Mouse (Mus musculus) CD8-positive naive resting alpha-beta T cell, adult 2 months (primary cell): ENCODE data around the gene Ttyh3.
A peak's percentile ranks its signal among the peaks of the same experiment; 100 is the strongest.

Source experiments
- DNase-seq, 2 experiments: peaks; one replicate each; pipeline ENCODE4 v3.0.0; 2022; ENCODE audit warnings: low read depth in 2 of 2, low spot score in 2 of 2

Ttyh3 gene

DNA sequence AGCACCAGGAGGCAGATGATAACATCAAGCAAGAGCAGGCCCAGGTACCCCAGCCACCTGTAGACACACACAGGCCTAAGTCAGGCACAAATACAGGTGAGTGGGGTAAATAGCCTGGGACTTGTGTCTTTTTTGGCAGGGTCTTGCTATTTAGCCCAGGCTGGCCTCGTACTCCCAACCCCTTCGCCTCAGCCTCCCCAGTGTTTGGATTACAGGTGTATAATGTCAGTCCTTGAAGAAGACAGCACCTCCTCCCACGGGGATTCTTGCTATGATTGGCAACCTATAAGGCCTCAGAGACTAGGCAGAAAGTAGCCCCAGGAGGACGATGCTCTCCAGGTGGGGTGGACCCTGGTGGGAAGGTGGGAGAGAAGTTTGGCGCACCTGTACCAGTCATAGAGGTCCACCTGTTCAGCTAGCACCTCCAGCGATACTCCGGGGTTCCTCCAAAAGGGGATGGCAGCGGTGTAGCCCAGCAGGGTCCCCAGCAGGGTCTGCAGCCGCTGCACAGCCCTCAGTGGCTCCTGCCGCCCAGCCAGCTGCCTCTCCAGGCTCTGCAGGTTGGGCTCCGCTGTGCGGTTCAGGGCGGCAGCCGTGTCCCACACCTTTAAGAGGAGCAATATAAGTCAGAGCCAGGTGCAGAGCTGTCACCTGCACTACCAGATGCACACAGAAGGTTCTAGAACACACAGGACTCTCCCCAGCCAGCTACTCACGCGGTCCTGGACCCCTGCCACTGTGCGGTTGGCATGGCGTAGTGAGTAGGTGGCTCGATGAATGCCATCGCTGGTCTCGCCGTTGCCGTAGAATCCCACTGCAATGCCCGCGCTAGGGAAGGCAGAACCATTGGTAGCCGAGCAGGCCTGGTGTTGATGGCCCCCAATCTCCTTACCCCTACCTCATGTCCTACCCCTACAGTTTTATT lies 13.8 kb downstream of the Ttyh3 start:
- DNase-seq, result no peak

DNA sequence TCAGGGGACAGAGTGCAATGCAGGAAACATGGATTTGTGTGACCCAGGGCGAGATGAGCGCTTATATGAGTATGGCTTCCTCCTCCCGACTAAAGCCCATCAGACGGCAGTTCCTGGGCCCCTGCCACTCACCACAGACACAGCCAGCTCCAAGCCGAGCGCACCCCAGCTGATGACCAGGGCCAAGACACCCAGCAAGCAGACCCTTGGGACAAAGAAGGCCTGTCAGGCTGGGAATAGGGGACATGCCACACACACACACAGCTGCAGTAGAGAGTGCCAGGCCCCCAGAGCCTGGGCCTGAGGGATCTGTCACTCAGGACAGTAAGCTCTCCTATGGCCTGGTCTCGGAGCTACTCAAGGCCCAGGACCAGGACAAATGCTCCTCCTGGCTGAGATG lies 15.4 kb downstream of the Ttyh3 start:
- no peak for DNase-seq

DNA sequence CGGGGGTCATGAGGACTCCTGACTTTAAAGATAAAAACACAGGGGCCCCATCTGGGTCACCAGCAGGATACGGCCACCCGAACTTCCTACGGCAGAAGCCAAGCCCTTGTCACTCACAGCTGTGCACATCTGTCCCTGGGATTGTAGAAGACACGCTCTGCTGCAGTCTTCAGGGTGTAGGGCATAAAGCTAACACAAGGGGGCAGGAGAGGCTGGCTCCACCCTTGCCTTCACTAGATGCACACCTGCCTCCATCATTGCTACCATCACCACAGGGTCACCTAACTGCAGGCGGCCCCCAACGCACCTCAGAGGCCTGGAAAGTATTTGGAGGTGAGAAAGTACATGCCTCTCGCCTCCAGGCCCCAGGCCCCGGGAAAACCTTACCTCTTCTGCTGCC lies 19.8 kb downstream of the Ttyh3 start:
- DNase-seq, result peak in 1 of 2 experiments; percentile 57

DNA sequence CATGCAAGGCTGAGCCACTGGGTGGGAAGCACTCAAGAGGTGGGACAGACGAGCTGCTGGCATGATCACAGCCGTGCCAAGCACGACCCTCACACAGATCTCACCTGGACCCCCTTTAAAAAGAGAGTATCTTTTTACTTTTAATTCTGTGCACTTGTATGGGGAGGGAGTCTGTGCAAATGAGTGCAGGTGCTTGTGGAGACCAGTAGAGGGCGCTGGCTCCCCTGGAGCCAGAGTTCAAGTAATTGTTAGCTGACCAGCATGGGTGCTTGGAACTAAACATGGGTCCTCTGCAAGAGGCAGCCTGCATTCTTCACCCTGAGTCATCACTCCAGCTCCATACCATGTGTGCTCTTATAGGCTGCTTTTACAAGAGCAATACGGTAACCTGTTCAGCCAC lies 21.3 kb downstream of the Ttyh3 start:
- DNase-seq, result no peak

DNA sequence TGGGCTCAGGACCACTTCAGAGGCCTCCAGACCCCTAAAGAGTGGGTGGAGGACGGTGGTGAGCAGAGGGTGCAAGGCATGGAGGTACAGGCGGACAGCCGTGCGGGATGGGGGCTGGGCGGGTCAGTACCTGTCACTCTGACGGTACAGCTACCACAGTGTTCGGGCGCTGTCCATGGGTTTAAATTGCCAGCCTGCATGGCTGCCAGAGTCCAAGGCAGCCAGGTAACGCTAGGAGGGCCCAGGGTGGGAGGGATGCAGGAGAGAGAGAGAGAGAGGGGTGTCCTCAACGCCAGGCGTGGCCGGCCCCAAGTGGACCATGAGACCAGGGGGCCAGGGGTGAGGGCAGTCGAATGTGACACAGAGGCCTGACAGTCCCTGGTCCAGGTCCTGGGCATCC lies 23.9 kb downstream of the Ttyh3 start:
- DNase-seq, result no peak

DNA sequence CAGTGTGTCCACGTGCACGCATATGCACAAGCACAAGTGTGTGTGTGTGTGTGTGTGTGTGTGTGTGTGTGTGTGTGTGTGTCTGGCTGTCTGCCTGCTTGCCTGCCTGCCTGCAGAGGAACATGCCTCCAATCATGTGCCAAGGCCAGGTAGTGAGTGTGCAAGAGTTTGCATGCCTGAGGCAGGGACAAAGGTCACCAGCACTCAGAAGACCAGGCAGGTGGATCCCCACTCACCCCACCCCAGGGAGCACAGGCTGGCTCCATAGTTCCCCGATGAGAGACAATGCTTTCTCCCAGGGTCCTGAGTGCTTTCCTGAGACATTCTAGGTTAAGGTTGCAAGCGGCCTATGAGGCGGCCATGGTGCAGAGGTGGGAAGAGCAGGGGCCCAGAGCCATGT lies 24.6 kb downstream of the Ttyh3 start:
- DNase-seq, result no peak

DNA sequence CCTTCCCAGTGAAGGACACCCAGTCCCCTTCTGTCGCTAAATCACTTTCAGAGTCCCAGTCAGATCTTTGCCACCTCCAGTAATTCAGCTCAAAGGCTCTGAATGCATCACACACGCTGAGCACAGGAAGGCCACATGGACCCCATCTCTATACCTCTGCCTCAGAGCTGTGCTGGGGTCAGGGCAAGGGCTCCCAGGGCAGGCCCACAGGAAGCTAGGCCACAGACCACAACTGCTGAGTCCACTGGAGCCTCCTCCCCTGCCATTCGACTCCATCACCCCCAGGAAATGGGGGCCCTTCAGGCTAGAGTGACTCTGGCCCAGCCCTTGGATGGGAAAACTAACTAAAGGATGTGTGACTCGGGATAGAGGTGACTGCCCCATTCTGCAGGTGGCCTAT lies 25.0 kb downstream of the Ttyh3 start:
- no peak for DNase-seq

DNA sequence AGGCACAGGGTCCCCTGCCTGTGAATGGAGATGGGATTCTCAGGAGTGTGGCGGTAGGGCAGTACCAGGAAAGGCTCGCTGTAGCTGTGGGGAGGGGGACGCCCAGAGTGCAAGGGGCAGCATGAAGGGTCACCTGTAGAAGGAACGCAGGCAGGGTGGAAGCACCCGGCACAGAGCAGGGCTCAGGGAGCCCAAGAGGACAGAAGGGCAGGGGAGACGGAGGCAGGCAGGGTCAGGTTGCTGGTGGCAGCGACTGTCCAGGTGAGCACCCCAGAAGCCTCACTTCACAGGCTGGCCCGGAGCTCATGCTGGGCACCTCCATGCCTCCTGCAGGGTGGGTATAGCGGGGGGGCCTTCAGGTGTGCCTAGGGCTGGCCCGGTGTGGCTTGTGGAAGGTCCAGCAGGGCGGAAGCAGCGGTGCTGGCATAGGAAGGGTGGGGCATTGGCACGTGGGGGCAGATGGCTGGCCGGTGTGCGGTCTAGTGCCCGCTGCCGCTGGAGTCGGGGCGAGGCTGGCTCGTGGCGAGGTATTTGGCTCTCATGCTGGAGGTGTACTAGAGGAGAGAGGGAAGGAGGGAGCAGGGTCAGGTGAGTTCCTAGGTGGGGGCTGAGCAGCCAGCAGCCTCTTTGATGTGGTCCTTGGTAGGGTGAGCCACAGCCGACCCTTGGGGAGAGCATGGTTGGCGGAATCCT lies 25.7 kb downstream of the Ttyh3 start:
- no peak for DNase-seq

DNA sequence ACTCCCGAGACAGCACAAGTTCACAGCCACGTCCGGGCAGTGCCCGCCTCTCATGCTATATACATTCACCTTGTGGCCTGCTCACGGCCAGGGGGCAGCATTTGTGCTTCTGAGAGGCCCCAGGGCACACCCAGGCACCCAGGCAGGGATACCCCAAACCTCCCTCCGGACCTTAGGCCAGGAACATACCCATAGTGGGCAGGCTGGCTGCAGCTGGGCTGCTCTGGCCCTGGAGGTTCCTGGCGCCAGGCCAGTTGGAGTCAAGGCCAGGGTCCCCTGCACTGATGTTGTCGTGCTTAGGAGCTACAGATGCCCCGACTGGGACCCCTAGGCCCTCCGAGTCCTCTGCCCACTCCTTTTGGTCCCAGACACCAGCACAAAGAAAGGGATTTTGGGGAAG lies 27.3 kb downstream of the Ttyh3 start:
- DNase-seq, result no peak

DNA sequence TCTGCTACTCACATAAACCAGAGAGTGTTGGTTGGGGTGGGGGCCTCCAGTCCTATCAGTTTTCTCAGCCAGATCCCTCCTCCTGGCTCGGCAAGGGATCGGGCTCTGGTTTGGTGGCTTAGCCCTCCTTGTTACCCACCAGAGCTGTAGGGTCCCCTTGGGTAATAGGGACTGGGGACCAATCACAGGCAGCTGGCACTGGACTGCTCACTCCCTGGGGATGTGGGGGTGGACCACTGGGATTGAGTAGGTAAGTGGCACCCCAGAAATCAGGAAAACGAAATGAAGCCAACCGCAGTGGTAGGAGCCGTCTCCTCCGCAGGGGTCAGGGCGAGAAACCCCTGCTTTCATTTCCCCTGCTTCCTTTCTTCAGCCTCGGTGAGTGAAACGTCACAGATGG lies 27.7 kb downstream of the Ttyh3 start:
- DNase-seq, result no peak

DNA sequence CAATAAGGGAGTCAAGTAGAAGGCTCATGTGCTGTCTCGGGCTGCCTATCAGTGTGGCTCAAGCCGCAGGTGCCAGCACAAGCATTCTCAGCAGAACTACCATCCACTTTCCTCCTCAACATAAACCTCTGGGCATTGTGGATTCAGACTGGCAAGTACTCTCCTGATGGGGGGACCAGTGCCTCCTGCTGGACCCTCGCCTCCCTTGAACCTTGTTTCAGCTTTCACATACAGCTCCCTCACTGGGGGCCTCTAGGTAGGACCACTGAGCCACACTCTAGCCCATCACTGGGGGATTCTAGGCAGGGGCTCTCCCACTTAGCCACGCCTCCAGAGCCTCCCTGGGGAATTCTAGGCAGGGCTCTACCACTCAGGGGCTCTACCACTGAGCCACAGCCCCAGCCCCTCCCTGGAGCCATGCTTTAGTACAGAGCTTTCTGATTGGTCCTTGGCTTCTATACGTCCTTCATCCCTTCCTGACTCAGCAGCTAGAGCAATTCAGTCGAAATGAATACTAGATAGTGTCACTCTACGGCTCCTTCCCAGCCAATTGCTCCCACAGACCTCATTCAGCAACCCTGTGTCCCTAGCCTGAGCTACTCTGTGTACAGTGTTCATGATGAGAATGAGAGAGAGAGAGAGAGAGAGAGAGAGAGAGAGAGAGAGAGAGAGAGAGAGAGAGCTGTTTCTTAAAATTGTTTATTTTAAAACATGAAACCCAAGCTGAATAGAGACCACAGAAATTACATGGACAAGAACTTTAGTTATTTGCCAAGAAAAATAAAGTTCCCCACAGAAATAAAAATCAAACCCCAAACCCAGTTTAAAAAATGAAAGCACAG lies 28.7 kb downstream of the Ttyh3 start:
- no peak for DNase-seq

DNA sequence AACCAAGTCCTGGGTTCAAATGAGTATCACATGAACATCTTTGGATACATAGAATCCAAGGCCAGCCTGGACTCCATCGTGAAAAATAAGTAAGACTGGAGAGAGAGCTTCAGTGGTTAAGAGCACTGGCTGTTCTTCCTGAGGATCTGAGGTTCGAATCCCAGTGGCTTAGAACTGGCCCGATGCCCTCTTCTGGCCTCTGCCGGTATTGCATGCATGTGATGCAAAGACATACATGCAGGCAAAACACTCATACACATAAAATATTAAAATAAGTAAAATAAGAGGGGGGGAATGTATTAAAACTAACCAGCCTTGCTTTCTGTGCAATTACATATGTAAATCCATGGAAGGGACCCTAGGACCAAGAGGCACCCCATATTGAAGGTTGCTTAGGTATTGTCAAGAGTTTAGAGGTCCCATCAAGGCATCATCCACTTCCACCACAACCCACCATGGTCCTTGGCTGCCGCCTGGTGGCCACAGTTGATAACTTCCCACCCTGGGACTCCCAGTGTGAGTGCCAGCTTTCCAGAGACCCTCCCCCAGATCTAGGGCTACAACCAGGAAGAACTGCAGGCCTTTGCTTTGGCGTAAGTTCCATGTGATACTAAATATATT lies 29.6 kb downstream of the Ttyh3 start:
- peak; percentile 74 to 84 for DNase-seq

DNA sequence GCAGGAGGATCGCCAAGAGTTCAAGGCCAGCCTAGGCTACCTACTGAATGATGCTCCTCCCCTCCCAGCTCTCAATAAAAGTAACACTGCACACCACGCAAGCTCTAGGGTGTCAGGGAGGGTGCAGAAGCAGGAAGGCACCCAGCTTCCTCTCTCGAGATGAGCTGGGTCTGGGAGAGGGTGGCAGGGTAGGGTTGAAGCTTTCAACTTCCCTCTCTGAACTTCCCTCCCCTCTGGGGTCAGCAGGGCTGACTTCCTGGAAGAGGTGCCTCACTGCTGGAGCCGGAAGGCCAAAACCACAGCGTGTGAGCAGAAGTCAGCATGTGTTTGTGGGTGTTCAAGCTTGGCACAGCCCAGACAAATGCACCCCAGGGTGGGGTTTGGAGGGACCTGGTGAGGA lies 31.1 kb downstream of the Ttyh3 start:
- DNase-seq, result peak; percentile 72 to 76

DNA sequence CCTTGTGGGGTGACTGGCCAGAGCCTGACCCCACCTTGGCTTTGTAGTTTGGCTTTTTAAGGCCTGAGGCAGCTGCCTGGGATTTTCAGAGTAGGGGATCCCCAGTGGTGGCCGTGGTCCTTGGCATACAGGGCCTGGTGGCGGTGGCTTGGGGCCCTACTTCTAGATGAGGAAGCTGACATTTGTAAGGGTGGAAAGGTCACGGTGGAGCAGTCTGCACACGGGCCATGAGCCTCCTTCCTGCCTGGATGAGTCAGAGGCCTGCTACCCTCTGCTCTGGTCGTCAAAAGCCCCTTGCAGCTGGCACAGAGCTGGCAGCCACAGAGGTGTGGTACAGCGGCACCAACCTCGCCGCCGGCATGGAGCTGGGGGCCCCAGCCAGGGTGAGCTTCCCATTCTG lies 32.1 kb downstream of the Ttyh3 start:
- DNase-seq, result peak; percentile 64 to 67

DNA sequence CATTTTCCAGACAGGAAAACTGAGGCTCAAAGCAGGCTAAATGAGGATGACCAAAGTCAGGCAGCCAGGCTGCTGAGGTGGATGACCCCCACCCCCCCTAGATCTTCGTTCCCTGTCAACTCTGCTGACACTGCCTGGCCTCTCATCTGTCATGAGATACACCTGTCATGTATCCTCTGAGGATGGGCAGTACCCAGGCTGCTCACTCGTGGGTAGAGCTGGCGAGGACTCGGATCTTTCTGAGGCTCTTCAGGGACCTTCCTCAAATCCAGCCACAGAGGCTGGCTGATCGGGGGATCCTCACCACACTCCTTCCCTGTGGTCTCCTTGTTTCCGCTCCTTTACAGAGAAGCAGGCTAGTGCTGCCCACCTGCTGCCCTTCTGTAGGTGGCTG lies 32.7 kb downstream of the Ttyh3 start:
- DNase-seq, result no peak

DNA sequence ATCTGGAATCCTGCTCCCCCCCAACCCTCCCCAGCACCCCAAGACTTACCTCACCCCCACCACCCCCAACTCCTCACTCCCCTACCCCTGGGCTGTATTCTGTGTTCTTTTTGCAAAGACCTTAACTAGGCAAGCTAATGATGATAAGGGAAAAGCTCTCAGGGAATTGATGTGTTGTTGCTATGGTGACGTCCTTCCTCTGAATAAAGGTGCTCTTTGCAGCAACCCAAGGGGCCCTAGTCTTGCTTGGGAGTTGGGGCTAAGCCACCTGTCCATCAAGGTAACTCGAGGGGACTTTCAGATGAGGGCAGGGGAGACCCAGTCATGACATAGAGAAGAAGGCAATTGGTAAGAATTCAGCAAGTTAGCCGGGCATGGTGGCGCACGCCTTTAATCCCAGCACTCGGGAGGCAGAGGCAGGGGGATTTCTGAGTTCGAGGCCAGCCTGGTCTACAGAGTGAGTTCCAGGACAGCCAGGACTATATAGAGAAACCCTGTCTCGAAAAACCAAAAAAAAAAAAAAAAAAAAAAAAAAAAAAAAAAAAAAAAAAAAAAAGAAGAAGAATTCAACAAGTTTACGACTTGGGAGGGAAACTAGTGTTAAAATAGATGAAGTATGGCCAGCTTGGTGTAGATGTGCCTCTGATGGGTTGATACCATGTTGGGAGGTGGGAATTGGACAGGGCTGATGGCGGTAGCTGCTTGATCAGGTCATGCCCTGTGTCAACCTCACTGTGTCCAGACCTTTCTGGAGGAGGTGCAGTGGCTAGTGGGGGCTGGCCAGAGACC lies 33.3 kb downstream of the Ttyh3 start:
- DNase-seq, result no peak

DNA sequence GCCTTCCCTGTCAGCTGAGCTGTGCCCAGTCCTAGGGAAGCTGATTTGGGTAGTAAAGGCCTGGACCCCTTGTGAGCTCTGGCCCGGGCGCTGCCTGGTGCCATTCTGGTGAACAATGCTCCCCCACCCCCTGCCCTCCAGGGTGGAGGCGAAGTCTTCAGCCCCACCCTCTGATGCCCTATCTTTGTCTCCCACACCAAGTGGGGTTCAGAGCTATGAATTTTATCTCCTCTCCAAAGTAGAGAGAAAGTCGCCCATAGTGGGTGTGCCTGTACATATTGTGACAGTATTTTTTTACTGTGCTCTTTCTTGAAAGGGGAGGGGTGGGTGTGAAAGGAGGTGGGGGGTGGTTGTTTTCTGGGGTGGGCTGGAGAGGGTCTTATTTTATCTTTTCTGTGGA lies 34.0 kb downstream of the Ttyh3 start:
- DNase-seq, result no peak

DNA sequence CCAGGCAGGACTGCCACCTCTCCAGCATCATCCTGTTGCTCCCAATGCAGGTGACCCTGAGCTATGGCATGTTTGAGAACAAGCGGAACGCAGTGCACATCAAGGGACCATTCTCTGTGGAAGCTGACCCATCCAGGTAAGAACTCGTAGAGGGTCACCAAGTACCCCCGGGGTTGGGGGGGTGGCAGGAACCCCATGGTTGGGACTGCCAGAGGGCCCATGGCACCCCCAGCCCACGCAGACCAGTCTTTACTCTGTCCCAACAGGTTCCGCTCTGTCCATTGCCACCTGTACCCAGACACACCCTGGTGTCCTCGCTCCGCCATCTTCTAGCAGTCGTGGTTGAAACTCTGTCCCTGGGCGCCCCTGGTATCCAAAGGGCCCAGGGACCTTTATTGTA lies 34.7 kb downstream of the Ttyh3 start:
- DNase-seq, result no peak

DNA sequence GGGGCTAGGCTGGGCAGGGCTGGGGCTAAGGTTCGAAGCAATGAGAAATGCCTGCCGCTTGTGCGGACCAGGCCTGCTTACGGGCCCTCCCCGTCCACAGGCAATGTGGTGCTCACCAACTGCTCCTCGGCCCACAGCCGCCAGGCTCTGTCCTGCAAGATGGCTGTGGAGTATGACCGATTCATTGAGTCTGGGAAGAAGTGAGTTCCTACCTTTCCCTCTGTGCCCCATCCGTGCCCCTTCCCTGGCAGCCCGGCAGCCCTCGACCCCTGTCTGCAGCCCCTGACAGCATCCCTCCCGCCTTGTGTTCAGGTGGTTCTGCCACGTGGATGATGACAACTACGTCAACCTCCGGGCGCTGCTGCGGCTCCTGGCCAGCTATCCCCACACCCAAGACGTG lies 36.6 kb downstream of the Ttyh3 start:
- DNase-seq, result no peak

DNA sequence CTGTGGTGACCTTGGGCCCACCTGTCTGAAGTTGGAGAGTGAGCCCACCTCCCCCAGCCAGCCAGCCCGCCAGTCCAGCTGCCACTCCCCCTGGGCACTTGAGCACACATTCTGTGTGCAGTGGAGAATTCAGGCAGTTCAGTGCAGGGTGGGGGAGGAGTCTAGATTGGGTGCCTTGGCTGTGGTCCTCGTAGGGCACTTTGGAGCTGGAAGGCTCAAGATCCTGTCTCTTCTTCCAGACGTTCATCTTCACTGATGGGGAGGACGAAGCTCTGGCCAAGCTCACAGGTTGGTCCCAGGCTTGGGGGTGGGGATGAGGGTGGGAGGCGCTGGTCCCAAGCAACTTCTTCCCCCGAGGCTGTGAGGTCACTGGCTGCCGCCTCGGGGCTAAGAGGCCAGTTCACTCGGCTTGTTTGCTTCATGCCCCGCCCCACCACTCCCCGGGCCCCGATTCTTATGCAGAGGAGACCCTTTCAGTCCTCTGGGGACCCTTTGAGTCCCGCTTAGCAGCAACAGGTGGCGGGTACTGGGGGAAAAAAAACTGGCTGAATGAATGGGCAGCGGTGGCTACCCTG lies 37.1 kb downstream of the Ttyh3 start:
- no peak for DNase-seq
